Mouse (Mus musculus) embryo, embryonic 9.5 days (tissue): ENCODE measurements around the gene Tapbpl.

Experiments
- DNase-seq: peaks from one replicate; pipeline ENCODE4 v3.0.0-alpha.2; 2017; ENCODE audit errors: extremely low spot score

Gene Tapbpl

DNA sequence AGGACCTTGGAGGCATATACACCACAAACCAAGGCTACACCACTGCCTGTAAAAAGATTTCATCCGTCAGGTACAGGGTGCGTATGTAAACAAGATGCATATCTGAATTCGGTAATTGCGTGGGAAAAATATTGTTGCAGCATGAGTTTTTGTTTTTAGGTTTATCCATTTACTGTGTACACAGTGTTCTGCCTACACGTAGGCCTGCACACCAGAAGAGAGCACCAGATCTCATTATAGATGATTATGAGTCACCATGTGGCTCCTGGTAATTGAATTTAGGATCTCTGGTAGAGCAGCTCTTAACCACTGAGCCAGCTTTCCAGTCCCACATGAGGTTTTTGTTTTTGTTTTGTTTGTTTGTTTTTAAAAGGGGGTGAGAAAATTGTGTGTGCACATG, 34.5 kb downstream of the Tapbpl start:
- DNase-seq, result no peak

DNA sequence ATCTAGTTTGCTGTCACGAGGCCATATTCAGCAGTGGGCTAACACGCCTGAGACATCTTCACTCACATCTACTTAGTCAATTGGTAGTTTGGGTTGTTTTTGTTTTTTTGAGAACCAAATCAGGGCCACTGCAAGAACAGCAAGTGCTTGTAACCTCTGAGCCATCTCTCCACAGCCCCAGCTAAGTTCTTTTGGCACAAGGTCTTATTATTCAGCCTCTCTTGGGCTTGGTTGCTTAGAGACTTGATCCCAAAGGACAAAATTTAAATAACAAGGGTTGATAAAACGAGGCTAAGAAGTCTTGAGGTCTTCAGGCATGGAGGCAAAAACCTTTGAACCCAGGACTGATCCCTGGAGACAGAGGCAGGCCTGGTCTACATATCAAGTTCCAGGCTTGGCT, 35.4 kb downstream of the Tapbpl start:
- DNase-seq, result no peak

DNA sequence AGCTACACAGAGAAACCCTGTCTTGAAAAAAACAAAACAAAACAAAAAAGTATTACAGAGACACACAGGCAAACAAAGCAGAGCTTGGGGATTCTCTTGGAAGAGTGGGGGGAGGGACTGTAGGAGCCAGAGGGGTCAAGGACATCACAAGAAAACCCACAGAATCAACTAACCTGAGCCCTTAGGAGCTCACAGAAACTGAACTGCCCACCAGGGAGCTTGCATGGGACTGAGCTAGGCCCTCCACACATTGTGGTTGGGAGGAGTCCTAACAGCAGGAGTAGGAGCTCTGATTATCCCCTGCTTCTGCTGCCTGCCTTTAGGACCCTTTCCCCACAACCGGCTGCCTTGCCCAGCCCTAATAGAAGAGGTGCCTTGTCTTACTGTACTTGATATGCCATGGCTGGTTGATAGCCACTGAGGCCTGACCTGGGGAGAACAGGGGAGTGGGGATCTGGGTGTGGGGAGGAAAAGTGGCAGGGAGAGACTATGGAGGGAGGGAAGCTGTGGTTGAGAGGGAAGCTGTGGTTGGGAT, 36.1 kb downstream of the Tapbpl start:
- no peak for DNase-seq

DNA sequence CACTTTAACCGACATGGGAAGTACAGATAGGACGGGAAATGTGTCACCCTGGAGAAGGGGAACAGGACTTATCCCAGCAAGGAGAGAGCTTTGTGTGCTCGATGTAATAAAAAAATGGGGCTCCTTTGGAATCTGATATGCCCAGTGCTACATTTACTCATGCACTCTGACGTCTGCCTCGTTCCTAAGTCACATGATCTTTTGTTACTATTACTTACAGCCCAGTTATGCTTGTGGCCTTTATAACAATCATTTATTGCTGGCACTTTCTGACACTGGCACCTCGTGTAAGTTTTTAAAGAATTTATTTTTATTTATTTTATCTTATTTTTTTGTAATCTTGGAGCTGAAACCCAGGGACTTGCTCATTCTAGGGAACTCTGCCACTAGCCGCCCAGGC, 38.3 kb downstream of the Tapbpl start:
- no peak for DNase-seq

DNA sequence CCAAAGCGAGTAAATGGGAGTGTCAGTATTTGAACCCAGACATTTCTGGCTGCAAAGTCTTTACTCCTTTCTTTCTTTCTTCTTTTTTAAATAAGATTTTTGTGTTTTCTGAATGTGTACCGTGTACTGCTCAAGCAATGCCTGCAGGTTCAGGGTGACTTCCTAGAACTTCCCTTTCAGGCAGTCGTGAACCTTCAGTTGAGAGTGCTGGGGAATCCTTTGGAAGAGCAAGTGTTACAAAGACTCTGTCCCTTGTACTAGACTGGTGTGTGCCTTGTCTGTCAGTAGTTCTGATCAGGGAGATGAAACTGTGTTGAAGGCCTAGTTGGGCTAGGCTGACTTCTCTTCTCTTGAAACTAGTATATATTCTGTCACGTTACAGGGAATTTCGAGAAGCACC, 38.8 kb downstream of the Tapbpl start:
- no peak for DNase-seq

DNA sequence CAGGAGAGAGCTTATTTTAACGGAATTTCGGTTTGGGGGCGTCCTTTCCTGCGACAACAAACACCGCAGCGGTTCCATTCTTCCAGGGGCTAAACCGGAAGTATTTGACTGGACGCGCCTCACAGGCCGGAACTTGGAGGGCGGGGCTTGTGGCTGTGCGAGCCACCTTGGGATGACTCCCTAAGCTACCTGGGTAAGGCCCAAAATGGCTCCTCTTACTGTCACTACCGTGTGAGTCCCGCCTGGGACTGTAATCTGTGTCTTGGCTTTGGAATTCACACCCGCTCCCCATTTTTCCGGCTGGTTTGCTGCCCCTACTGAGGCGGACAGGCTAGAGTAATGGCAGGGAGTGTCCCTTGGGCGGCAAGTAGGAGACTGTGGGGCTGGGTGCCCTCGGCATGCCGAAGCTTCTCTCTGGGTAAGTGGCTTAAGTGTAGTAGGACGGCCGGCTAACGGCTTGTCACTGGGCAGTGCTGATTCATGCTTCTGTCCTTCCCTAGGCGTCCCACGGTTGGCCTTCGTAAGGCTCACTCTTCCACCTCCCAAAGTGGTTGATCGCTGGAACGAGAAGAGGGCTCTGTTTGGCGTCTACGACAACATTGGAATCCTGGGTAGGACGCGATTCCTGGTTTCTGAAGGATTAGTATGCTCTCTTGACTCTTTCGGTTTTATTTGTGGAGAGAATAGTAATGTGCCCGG, 39.5 kb downstream of the Tapbpl start:
- peak; percentile 93 for DNase-seq

DNA sequence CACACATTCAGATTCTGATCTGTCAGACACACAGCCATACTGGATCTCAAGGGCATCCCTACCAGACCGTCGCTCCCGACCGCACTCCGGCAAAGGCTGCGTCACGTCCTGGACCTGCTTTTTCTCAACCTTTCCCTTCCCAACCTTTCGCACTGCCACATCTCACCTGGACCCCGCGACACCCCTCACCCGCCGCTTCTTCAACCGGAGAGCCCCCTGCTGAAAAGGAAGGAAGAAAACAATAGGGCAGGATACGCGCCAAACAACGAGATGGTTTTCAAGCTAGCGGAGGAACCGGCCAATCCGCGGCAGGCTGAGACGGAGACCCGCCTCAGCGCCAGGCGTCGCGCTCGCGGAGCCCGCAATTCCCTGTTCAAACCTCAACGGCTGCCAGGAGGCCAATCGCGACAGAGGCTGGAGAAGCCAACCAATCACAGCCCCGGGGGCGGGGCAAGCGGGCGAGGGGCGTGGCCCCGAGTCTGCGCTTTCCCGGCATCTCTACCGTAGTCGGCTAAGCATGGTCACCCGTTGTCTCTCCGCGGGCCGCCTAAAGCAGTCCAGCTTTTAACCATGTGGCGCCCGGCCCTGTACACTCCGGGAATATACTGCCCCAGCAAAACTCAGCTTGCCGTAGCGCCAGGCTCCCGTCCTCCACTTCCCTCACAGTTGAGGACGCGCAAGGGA, 40.2 kb downstream of the Tapbpl start, which contains the start of the genes Ncapd2 and Mrpl51:
Ncapd2 (minus strand) TSS at position 370 of the 684 bp plus-strand sequence.
Mrpl51 (plus strand) TSS at position 470 of the 684 bp plus-strand sequence.
- peak; percentile 99 for DNase-seq

DNA sequence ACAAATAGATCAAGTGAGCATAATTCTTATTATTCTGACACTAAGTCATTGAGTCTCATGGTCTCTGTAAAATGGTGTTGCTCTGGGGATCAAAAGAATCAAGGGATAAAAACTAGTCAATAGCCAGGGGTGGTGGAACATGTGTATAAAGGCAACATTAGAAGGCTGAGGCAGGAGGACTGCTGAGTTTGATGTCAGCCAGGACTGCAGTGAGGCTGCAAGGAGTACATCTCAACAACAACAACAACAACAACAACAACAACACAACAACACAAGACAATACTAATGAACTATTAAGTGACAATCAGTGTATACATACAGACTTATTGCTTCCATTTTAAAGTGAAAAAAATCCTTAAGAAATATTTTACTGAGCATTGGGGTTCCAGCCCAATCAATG, 40.8 kb downstream of the Tapbpl start:
- DNase-seq, result peak; percentile 20

DNA sequence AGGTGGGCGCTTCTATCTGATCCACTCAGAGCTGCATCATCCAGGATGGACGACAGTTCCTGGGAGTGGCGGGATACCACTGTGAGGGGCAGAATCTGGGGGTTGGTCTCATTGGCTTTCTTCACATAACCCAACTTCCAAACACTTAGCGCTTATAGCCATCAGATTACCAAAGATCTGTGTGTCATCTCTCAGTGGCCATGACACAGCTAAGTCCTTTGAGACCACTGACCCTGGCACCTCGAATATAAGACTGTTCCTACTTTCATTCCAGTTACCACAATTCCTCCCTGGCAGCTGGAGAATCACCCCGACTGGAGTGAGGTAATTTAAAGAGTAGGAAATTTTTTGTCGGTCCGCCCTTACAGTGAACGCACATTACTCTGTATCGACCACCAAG, 45.5 kb downstream of the Tapbpl start:
- no peak for DNase-seq

DNA sequence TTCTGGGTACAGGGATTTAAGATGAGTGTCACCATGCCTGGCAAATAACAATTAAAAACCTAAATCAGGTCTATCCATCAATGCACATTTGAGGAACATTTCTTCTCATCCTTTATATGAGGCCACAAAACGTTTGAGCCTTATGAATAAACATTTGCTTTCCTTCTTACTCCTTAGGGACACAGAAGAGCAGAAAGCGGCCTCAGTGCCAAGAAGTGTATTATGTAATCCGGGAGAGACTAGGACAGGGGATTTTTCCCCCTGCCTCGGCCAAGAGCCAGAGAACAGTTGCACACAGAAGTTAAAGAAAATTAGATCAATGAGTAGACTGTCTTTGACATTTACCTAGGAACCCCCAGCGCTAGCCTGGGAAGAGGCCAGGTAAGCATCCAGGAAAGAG, 49.5 kb downstream of the Tapbpl start:
- DNase-seq, result no peak

DNA sequence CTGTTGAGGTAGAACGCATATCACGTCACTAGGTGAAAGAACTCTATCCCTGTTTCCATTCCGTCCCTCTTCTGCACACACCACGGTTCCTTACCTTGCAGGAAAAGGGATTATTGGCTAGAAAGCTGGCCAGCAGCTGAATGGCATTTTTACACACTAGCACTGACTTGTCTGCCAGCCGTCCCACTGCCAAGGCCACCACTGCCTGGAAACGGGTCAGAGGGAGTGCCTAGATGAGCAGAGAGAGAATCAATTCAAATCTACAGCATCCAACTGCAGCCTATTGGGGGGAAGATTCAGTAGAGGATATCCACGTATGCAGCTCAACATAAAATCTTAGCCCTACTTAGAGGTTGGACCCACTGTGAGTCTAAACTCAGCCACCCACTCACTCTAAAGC, 52.1 kb downstream of the Tapbpl start:
- no peak for DNase-seq

DNA sequence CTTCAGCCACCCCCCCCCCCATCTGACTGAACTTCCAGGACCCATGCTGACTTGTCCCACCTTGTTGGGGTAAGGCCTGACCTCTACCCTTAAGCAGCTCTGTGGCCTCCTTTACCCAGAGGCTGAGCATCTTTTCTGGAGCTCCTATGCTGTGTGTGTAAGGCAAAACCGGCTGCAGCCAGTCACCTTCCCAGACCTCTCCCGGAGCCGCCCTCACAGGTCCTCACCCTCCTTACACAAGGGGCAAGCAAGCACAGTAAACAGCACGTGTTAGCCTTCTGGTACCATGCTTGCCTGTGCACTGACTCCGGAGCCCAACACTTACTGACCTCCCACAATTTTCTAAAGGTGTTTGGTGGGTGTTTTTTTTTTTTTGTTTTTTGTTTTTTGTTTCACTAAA, 56.2 kb downstream of the Tapbpl start:
- DNase-seq, result no peak
